Mouse (Mus musculus): ENCODE measurements around the gene Erbin. TPM values are rescaled to one million over a fixed set of nuclear protein-coding genes. Genes with fewer than 3 reads are reported as not detected.

Erbin gene
- total RNA-seq, 1 experiment = 10.6 TPM

GRCm38 (mm10) chr13:103965187-103965586, 44.9 kb upstream of the Erbin start:
- no peaks in the 10 kb centered on the region for H3K36me3 ChIP-seq (ENCODE audit: control insufficient read depth, insufficient read depth, low read length, poor library complexity, severe bottlenecking)
- TF ChIP-seq ZC3H11A (IDR thresholded peaks at IDR 0.05; ENCODE audit: borderline replicate concordance, low read depth, low read length) = no peak
- TF ChIP-seq ZNF384 (IDR thresholded peaks at IDR 0.05; ENCODE audit: low read depth, low read length) = no peak
- TF ChIP-seq CHD2 (IDR thresholded peaks at IDR 0.05; ENCODE audit: low read depth, low read length) = no peak
- no peak for TF ChIP-seq HCFC1 (IDR thresholded peaks at IDR 0.05; ENCODE audit: borderline replicate concordance, insufficient read depth, low read length)
- TF ChIP-seq MAFK (IDR thresholded peaks at IDR 0.05; ENCODE audit: insufficient read depth, low read depth, low read length) = no peak
- DNase-seq (ENCODE audit: low read depth, low spot score) = no peak
- no peaks in the 10 kb centered on the region for H3K9me3 ChIP-seq (ENCODE audit: control insufficient read depth, insufficient read depth, low read depth, low read length)
- H3K4me1 ChIP-seq (ENCODE audit: control insufficient read depth in 2 of 2, insufficient read depth in 2 of 2, low read length in 2 of 2, poor library complexity in 1 of 2) = no peaks in the 10 kb centered on the region; a peak in 1 of 4 replicates
- no peak overlapping the region for H3K27ac ChIP-seq (ENCODE audit: insufficient read depth, low read depth, low read length, poor library complexity, severe bottlenecking)
- no peak overlapping the region for H3K9ac ChIP-seq (ENCODE audit: insufficient read depth, low read depth, low read length, poor library complexity, severe bottlenecking)
- no peak overlapping the region for H3K4me3 ChIP-seq (ENCODE audit: insufficient read depth in 1 of 2, low read depth in 1 of 2, low read length in 2 of 2, poor library complexity in 1 of 2, severe bottlenecking in 1 of 2)
- in situ Hi-C loops (cut with MboI; ENCODE audit: low sequenced_read_pairs in 2 of 2, unreplicated experiment in 2 of 2) = no loop called here

- no peak for DNase-seq (ENCODE audit: low read depth, low spot score)
- no peaks in the 10 kb centered on the region; a peak in 1 of 4 replicates for H3K4me1 ChIP-seq (ENCODE audit: control insufficient read depth in 2 of 2, insufficient read depth in 2 of 2, low read length in 2 of 2, poor library complexity in 1 of 2)
- no peaks in the 10 kb centered on the region for H3K9me3 ChIP-seq (ENCODE audit: control insufficient read depth, insufficient read depth, low read depth, low read length)
- no peak overlapping the region for H3K9ac ChIP-seq (ENCODE audit: insufficient read depth, low read depth, low read length, poor library complexity, severe bottlenecking)
- in situ Hi-C loops (cut with MboI; ENCODE audit: low sequenced_read_pairs in 2 of 2, unreplicated experiment in 2 of 2) = no loop called here
- TF ChIP-seq ZC3H11A (IDR thresholded peaks at IDR 0.05; ENCODE audit: borderline replicate concordance, low read depth, low read length) = no peak
- TF ChIP-seq HCFC1 (IDR thresholded peaks at IDR 0.05; ENCODE audit: borderline replicate concordance, insufficient read depth, low read length) = no peak
- TF ChIP-seq ZNF384 (IDR thresholded peaks at IDR 0.05; ENCODE audit: low read depth, low read length) = no peak
- no peak for TF ChIP-seq MAFK (IDR thresholded peaks at IDR 0.05; ENCODE audit: insufficient read depth, low read depth, low read length)
- TF ChIP-seq CHD2 (IDR thresholded peaks at IDR 0.05; ENCODE audit: low read depth, low read length) = no peak
- H3K27ac ChIP-seq (ENCODE audit: insufficient read depth, low read depth, low read length, poor library complexity, severe bottlenecking) = no peak overlapping the region
- H3K4me3 ChIP-seq (ENCODE audit: insufficient read depth in 1 of 2, low read depth in 1 of 2, low read length in 2 of 2, poor library complexity in 1 of 2, severe bottlenecking in 1 of 2) = no peak overlapping the region
- H3K36me3 ChIP-seq (ENCODE audit: control insufficient read depth, insufficient read depth, low read length, poor library complexity, severe bottlenecking) = no peaks in the 10 kb centered on the region
These were observed 42.8 kb upstream of the Erbin start for GRCm38 (mm10) chr13:103963094-103963493.

- H3K9me3 ChIP-seq (ENCODE audit: control insufficient read depth, insufficient read depth, low read depth, low read length) = no peaks in the 10 kb centered on the region
- in situ Hi-C loops (cut with MboI; ENCODE audit: low sequenced_read_pairs in 2 of 2, unreplicated experiment in 2 of 2) = no loop called here
- no peak overlapping the region for H3K27ac ChIP-seq (ENCODE audit: insufficient read depth, low read depth, low read length, poor library complexity, severe bottlenecking)
- H3K4me3 ChIP-seq (ENCODE audit: insufficient read depth in 1 of 2, low read depth in 1 of 2, low read length in 2 of 2, poor library complexity in 1 of 2, severe bottlenecking in 1 of 2) = no peak overlapping the region
- H3K4me1 ChIP-seq (ENCODE audit: control insufficient read depth in 2 of 2, insufficient read depth in 2 of 2, low read length in 2 of 2, poor library complexity in 1 of 2) = no peaks in the 10 kb centered on the region; a peak in 1 of 4 replicates
- DNase-seq (ENCODE audit: low read depth, low spot score) = no peak
- no peak overlapping the region for H3K9ac ChIP-seq (ENCODE audit: insufficient read depth, low read depth, low read length, poor library complexity, severe bottlenecking)
- H3K36me3 ChIP-seq (ENCODE audit: control insufficient read depth, insufficient read depth, low read length, poor library complexity, severe bottlenecking) = no peaks in the 10 kb centered on the region
- TF ChIP-seq MAFK (IDR thresholded peaks at IDR 0.05; ENCODE audit: insufficient read depth, low read depth, low read length) (no peak), ZNF384 (IDR thresholded peaks at IDR 0.05; ENCODE audit: low read depth, low read length) (no peak), ZC3H11A (IDR thresholded peaks at IDR 0.05; ENCODE audit: borderline replicate concordance, low read depth, low read length) (no peak), CHD2 (IDR thresholded peaks at IDR 0.05; ENCODE audit: low read depth, low read length) (no peak), HCFC1 (IDR thresholded peaks at IDR 0.05; ENCODE audit: borderline replicate concordance, insufficient read depth, low read length) (no peak)
These were observed 39.5 kb upstream of the Erbin start for GRCm38 (mm10) chr13:103959841-103960240.

- Histone ChIP-seq H3K9ac (ENCODE audit: insufficient read depth, low read depth, low read length, poor library complexity, severe bottlenecking) (no peak overlapping the region), H3K27ac (ENCODE audit: insufficient read depth, low read depth, low read length, poor library complexity, severe bottlenecking) (no peak overlapping the region), H3K4me1 (ENCODE audit: control insufficient read depth in 2 of 2, insufficient read depth in 2 of 2, low read length in 2 of 2, poor library complexity in 1 of 2) (no peaks in the 10 kb centered on the region; a peak in 1 of 4 replicates), H3K4me3 (ENCODE audit: insufficient read depth in 1 of 2, low read depth in 1 of 2, low read length in 2 of 2, poor library complexity in 1 of 2, severe bottlenecking in 1 of 2) (no peak overlapping the region), H3K36me3 (ENCODE audit: control insufficient read depth, insufficient read depth, low read length, poor library complexity, severe bottlenecking) (no peaks in the 10 kb centered on the region), H3K9me3 (ENCODE audit: control insufficient read depth, insufficient read depth, low read depth, low read length) (no peaks in the 10 kb centered on the region)
- DNase-seq (ENCODE audit: low read depth, low spot score) = no peak
- TF ChIP-seq ZNF384 (IDR thresholded peaks at IDR 0.05; ENCODE audit: low read depth, low read length) (no peak), HCFC1 (IDR thresholded peaks at IDR 0.05; ENCODE audit: borderline replicate concordance, insufficient read depth, low read length) (no peak), ZC3H11A (IDR thresholded peaks at IDR 0.05; ENCODE audit: borderline replicate concordance, low read depth, low read length) (no peak), MAFK (IDR thresholded peaks at IDR 0.05; ENCODE audit: insufficient read depth, low read depth, low read length) (no peak), CHD2 (IDR thresholded peaks at IDR 0.05; ENCODE audit: low read depth, low read length) (no peak)
- in situ Hi-C loops (cut with MboI; ENCODE audit: low sequenced_read_pairs in 2 of 2, unreplicated experiment in 2 of 2) = no loop called here
These were observed 38.4 kb upstream of the Erbin start for GRCm38 (mm10) chr13:103958607-103959123.

Measured in ES-E14 (cell line).